14 mouse cellular contexts compared by ENCODE assay signal in genomic region chr2:167798969-167799513, GRCm38 (mm10).
DNase-seq lines count a peak whose midpoint lies in the region; ATAC-seq and TF ChIP-seq lines count a peak whose summit lies in the region.
"Had no signal": no experiment of that assay in that cellular context is flagged by ENCODE, and none has a peak within 500 bp of the region (broad histone marks: within the 10 kb centered on the region; RNA-seq: fewer than 3 reads in every experiment).

No protein-coding gene starts in this region.

- no peak overlapping the region for H3K4me3 ChIP-seq in hindbrain, embryonic 15.5 days
- H3K4me3 ChIP-seq in hindbrain, postnatal 0 days (ENCODE audit: low read length) = no peak overlapping the region
- no peak overlapping the region for H3K4me3 ChIP-seq in bone marrow macrophage, adult 2 months (ENCODE audit: insufficient read depth, low read length)
- no peak overlapping the region for H3K4me3 ChIP-seq in intestine, embryonic 16.5 days (ENCODE audit: low read length)
- no peak overlapping the region for H3K4me3 ChIP-seq in macrophage (ENCODE audit: inconsistent target)
- H3K4me3 ChIP-seq in midbrain, embryonic 11.5 days (ENCODE audit: low read depth, low read length) = no peak overlapping the region
- H3K4me3 ChIP-seq: gastrocnemius, adult 2 months; hindbrain, embryonic 12.5 days; neural tube, embryonic 15.5 days had no signal

- 96% methylated on average over 9 of the region's 9 CpGs for WGBS in hindbrain, embryonic 15.5 days
- 88% methylated on average over 9 of the region's 9 CpGs for WGBS in hindbrain, postnatal 0 days
- 67% methylated on average over 9 of the region's 9 CpGs for WGBS in intestine, embryonic 16.5 days
- 95% methylated on average over 8 of the region's 9 CpGs for WGBS in macrophage (ENCODE audit: missing documents)
- WGBS in midbrain, embryonic 11.5 days = 90% methylated on average over 9 of the region's 9 CpGs

- no peak for TF ChIP-seq CTCF in hindbrain, postnatal 0 days (IDR thresholded peaks at IDR 0.05; ENCODE audit: low read depth)
- no peak for TF ChIP-seq CTCF in bone marrow macrophage, adult 2 months (IDR thresholded peaks at IDR 0.05; ENCODE audit: low read depth, low read length)

- no peak overlapping the region for H3K4me2 ChIP-seq in hindbrain, embryonic 15.5 days
- no peak overlapping the region for H3K4me2 ChIP-seq in hindbrain, postnatal 0 days (ENCODE audit: low read depth, low read length)
- H3K4me2 ChIP-seq in intestine, embryonic 16.5 days (ENCODE audit: low read depth, low read length) = no peak overlapping the region
- H3K4me2 ChIP-seq in midbrain, embryonic 11.5 days = no peak overlapping the region
- H3K4me2 ChIP-seq: hindbrain, embryonic 12.5 days; neural tube, embryonic 15.5 days had no signal

- no peak for DNase-seq in hindbrain, postnatal 0 days (ENCODE audit: low spot score)
- no peak for DNase-seq in midbrain, embryonic 11.5 days (ENCODE audit: low spot score, missing footprints)
- no peak for DNase-seq in cerebellum, postnatal 4 days (ENCODE audit: low spot score in 2 of 2)
- DNase-seq: cerebellum, adult 11-12 months; gastrocnemius, adult 2 months; lung, postnatal 36 days; thymus, adult 2 months had no signal

- H3K9me3 ChIP-seq in hindbrain, embryonic 15.5 days = no peaks in the 10 kb centered on the region
- H3K9me3 ChIP-seq in hindbrain, postnatal 0 days (ENCODE audit: low read length) = no peaks in the 10 kb centered on the region
- H3K9me3 ChIP-seq in intestine, embryonic 16.5 days (ENCODE audit: control insufficient read depth, low read length) = no peaks in the 10 kb centered on the region
- no peaks in the 10 kb centered on the region for H3K9me3 ChIP-seq in midbrain, embryonic 11.5 days (ENCODE audit: control insufficient read depth, low read length)
- H3K9me3 ChIP-seq: hindbrain, embryonic 12.5 days; neural tube, embryonic 15.5 days had no signal

- H3K9ac ChIP-seq in hindbrain, embryonic 15.5 days = no peak overlapping the region
- no peak overlapping the region for H3K9ac ChIP-seq in hindbrain, postnatal 0 days (replicated peaks; ENCODE audit: low read length)
- H3K9ac ChIP-seq in intestine, embryonic 16.5 days (ENCODE audit: low read depth, low read length) = peak overlapping the region; percentile 13; the same call in 1 of the 2 replicates
- H3K9ac ChIP-seq in midbrain, embryonic 11.5 days (ENCODE audit: low read length) = no peak overlapping the region
- H3K9ac ChIP-seq: hindbrain, embryonic 12.5 days; neural tube, embryonic 15.5 days had no signal

- H3K79me2 ChIP-seq in macrophage (ENCODE audit: inconsistent target) = no peaks in the 10 kb centered on the region

- no peak for TF ChIP-seq POLR2A in bone marrow macrophage, adult 2 months (IDR thresholded peaks at IDR 0.05; ENCODE audit: borderline replicate concordance, low read depth, low read length)

- H3K4me1 ChIP-seq in hindbrain, embryonic 15.5 days (replicated peaks) = no peaks in the 10 kb centered on the region
- no peaks in the 10 kb centered on the region for H3K4me1 ChIP-seq in hindbrain, postnatal 0 days (ENCODE audit: insufficient read depth, low read length)
- H3K4me1 ChIP-seq in bone marrow macrophage, adult 2 months (ENCODE audit: control insufficient read depth, insufficient read depth, low read length) = peaks cover 41% of the 10 kb centered on the region
- peaks cover 22% of the 10 kb centered on the region for H3K4me1 ChIP-seq in intestine, embryonic 16.5 days (ENCODE audit: control insufficient read depth, insufficient read depth, low read length)
- no peaks in the 10 kb centered on the region for H3K4me1 ChIP-seq in midbrain, embryonic 11.5 days (ENCODE audit: control insufficient read depth, insufficient read depth, low read length)
- H3K4me1 ChIP-seq: hindbrain, embryonic 12.5 days had no signal

- no peaks in the 10 kb centered on the region for H3K36me3 ChIP-seq in hindbrain, embryonic 15.5 days
- no peaks in the 10 kb centered on the region for H3K36me3 ChIP-seq in hindbrain, postnatal 0 days (ENCODE audit: insufficient read depth, low read length)
- no peaks in the 10 kb centered on the region for H3K36me3 ChIP-seq in intestine, embryonic 16.5 days (ENCODE audit: control insufficient read depth, insufficient read depth, low read length)
- H3K36me3 ChIP-seq in macrophage (ENCODE audit: inconsistent target) = no peaks in the 10 kb centered on the region
- H3K36me3 ChIP-seq in midbrain, embryonic 11.5 days (ENCODE audit: control insufficient read depth, insufficient read depth, low read length) = no peaks in the 10 kb centered on the region
- H3K36me3 ChIP-seq: hindbrain, embryonic 12.5 days; neural tube, embryonic 15.5 days had no signal

- no peak overlapping the region for H3K27ac ChIP-seq in hindbrain, embryonic 15.5 days (replicated peaks)
- H3K27ac ChIP-seq in hindbrain, postnatal 0 days = no peak overlapping the region
- peak overlapping the region; percentile 93 for H3K27ac ChIP-seq in bone marrow macrophage, adult 2 months (ENCODE audit: insufficient read depth, low read depth, low read length)
- peak overlapping the region; percentile 86 for H3K27ac ChIP-seq in intestine, embryonic 16.5 days (ENCODE audit: low read length)
- H3K27ac ChIP-seq in macrophage = peak overlapping the region; percentile 72
- H3K27ac ChIP-seq in midbrain, embryonic 11.5 days (ENCODE audit: low read depth, low read length) = no peak overlapping the region
- H3K27ac ChIP-seq: hindbrain, embryonic 12.5 days; neural tube, embryonic 15.5 days had no signal

- no peaks in the 10 kb centered on the region for H3K27me3 ChIP-seq in hindbrain, embryonic 15.5 days
- H3K27me3 ChIP-seq in hindbrain, postnatal 0 days (ENCODE audit: insufficient read depth, low read length) = no peaks in the 10 kb centered on the region
- H3K27me3 ChIP-seq in intestine, embryonic 16.5 days (replicated peaks; ENCODE audit: control insufficient read depth, insufficient read depth, low read length) = no peaks in the 10 kb centered on the region
- H3K27me3 ChIP-seq in midbrain, embryonic 11.5 days (ENCODE audit: control insufficient read depth, insufficient read depth, low read length) = no peaks in the 10 kb centered on the region
- H3K27me3 ChIP-seq: hindbrain, embryonic 12.5 days; neural tube, embryonic 15.5 days had no signal

- 0 out of 2 replicates have a peak, but pooled peaks have one; percentile 40 for ATAC-seq in hindbrain, embryonic 15.5 days (ENCODE audit: low FRiP score, low read depth)
- no peak for ATAC-seq in hindbrain, postnatal 0 days
- ATAC-seq in intestine, embryonic 16.5 days = peak; percentile 62
- ATAC-seq in midbrain, embryonic 11.5 days (ENCODE audit: low FRiP score) = no peak
- ATAC-seq: forebrain, embryonic 14.5 days had no signal

Comparison
In these comparisons a context has a peak if more than half of its experiments do, and no peak if none do; other contexts are left out.
1. ATAC-seq: peak in hindbrain, embryonic 15.5 days (single experiment) and intestine, embryonic 16.5 days (single experiment); none in hindbrain, postnatal 0 days (single experiment) and midbrain, embryonic 11.5 days (single experiment).
2. H3K27ac ChIP-seq: peak in bone marrow macrophage, adult 2 months (single experiment), intestine, embryonic 16.5 days (single experiment) and macrophage (single experiment); none in hindbrain, embryonic 15.5 days (single experiment), hindbrain, postnatal 0 days (single experiment) and midbrain, embryonic 11.5 days (single experiment).